Mouse (Mus musculus): ENCODE data around the gene Heatr5a.

GRCm38 (mm10) chr12:52012159-52012558 lies 41.0 kb upstream of the Heatr5a start:
- no peak for TF ChIP-seq CTCF (conservative IDR thresholded peaks at IDR 0.05; ENCODE audit: insufficient read depth, insufficient read length, low read depth, low read length)
- TF ChIP-seq POLR2A (IDR thresholded peaks at IDR 0.05; ENCODE audit: low read depth, low read length) = no peak

All from kidney, adult 2 months (tissue).